Comparison of ENCODE assay signal across 27 mouse cellular contexts in the genomic region with DNA sequence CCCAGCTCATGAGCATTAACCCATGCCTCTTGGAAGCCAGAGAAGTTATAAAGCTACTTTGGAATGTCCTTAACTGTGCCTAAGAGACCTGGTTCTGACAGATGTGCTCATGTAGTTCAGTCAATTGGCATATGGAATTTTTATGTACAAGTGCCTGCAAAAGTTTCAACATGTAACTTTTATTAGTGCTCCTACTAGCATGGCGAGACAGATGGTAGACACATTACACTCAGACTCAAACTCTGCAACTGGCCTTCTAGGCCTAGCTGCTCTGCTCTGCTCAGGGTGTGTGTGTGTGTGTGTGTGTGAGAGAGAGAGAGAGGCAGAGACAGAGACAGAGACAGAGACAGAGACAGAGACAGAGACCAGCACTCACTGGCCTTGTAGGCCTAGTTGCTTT. TPM values are rescaled to one million over a fixed set of nuclear protein-coding genes. Genes with fewer than 3 reads are reported as not detected.
DNase-seq lines count a peak whose midpoint lies in the region; ATAC-seq lines count a peak whose summit lies in the region.
"Had no signal": no experiment of that assay in that cellular context is flagged by ENCODE, and none has a peak within 500 bp of the region (broad histone marks: within the 10 kb centered on the region; RNA-seq: fewer than 3 reads in every experiment).

No protein-coding gene starts in this region.

- peaks cover 19% of the 10 kb centered on the region for H3K27me3 ChIP-seq in limb, embryonic 13.5 days
- no peaks in the 10 kb centered on the region; the same call in 1 of the 2 replicates for H3K27me3 ChIP-seq in limb, embryonic 15.5 days
- H3K27me3 ChIP-seq in midbrain, embryonic 15.5 days (replicated peaks), result no peaks in the 10 kb centered on the region
- H3K27me3 ChIP-seq: CH12.LX; forebrain, embryonic 13.5 days; forebrain, embryonic 15.5 days; Patski had no signal

- WGBS in limb, embryonic 13.5 days, result 41% methylated on average over 1 of the region's 1 CpGs
- WGBS in limb, embryonic 15.5 days, result 36% methylated on average over 1 of the region's 1 CpGs
- WGBS in midbrain, embryonic 15.5 days, result 97% methylated on average over 1 of the region's 1 CpGs

- ATAC-seq in limb, embryonic 13.5 days (ENCODE audit: low FRiP score, low read depth), result peak; percentile 85
- ATAC-seq in limb, embryonic 15.5 days (ENCODE audit: insufficient number of reproducible peaks, low FRiP score, low TSS enrichment, low read depth), result peak; percentile 52; the same call in 1 of the 2 replicates
- no peak for ATAC-seq in midbrain, embryonic 15.5 days (replicated peaks)
- ATAC-seq: activated CD4-positive, CD25-positive, alpha-beta regulatory T cell, adult 4 months; CD4-positive, CD25-positive, alpha-beta regulatory T cell, adult 4 months; forebrain, embryonic 13.5 days; forebrain, embryonic 15.5 days; Patski had no signal

- no peak overlapping the region for H3K9ac ChIP-seq in limb, embryonic 13.5 days
- no peak overlapping the region for H3K9ac ChIP-seq in limb, embryonic 15.5 days
- no peak overlapping the region for H3K9ac ChIP-seq in midbrain, embryonic 15.5 days
- H3K9ac ChIP-seq: embryonic facial prominence, embryonic 12.5 days; forebrain, embryonic 13.5 days; forebrain, embryonic 15.5 days had no signal

- peaks cover 15% of the 10 kb centered on the region for H3K4me1 ChIP-seq in limb, embryonic 13.5 days
- 0 out of 2 replicates have a peak, but pooled peaks cover 8% of the 10 kb centered on the region for H3K4me1 ChIP-seq in limb, embryonic 15.5 days
- no peaks in the 10 kb centered on the region for H3K4me1 ChIP-seq in midbrain, embryonic 15.5 days
- H3K4me1 ChIP-seq: embryonic facial prominence, embryonic 10.5 days; embryonic facial prominence, embryonic 12.5 days; forebrain, embryonic 13.5 days; forebrain, embryonic 15.5 days had no signal

- H3K4me2 ChIP-seq in limb, embryonic 13.5 days (replicated peaks), result peak overlapping the region; percentile 21; the same call in 1 of the 2 replicates
- no peak overlapping the region for H3K4me2 ChIP-seq in limb, embryonic 15.5 days
- H3K4me2 ChIP-seq in midbrain, embryonic 15.5 days, result no peak overlapping the region
- H3K4me2 ChIP-seq: embryonic facial prominence, embryonic 12.5 days; forebrain, embryonic 13.5 days; forebrain, embryonic 15.5 days had no signal

- no peak overlapping the region for H3K27ac ChIP-seq in limb, embryonic 13.5 days
- H3K27ac ChIP-seq in limb, embryonic 15.5 days, result no peak overlapping the region
- no peak overlapping the region for H3K27ac ChIP-seq in midbrain, embryonic 15.5 days
- H3K27ac ChIP-seq: embryonic facial prominence, embryonic 10.5 days; embryonic facial prominence, embryonic 12.5 days; forebrain, embryonic 13.5 days; forebrain, embryonic 15.5 days had no signal

- intact Hi-C loops in heart, postnatal 14 days (cut with DNase I), result no loop called here

- H3K36me3 ChIP-seq in limb, embryonic 13.5 days, result no peaks in the 10 kb centered on the region
- H3K36me3 ChIP-seq in limb, embryonic 15.5 days, result no peaks in the 10 kb centered on the region
- no peaks in the 10 kb centered on the region for H3K36me3 ChIP-seq in midbrain, embryonic 15.5 days (replicated peaks)
- H3K36me3 ChIP-seq: embryonic facial prominence, embryonic 10.5 days; embryonic facial prominence, embryonic 12.5 days; forebrain, embryonic 15.5 days; G1E had no signal

- DNase-seq in heart, adult 11 months, result peak; percentile 7
- no peak for DNase-seq in heart, postnatal 14 days
- DNase-seq: adrenal gland, adult 8-10 months; adrenal gland, postnatal 14 days; adrenal gland, postnatal 36 days; B cell, adult 2 months; cerebellum, adult 11-12 months; cerebellum, adult 2 months; cerebellum, adult 9-10 months; cerebellum, postnatal 10 days; cerebellum, postnatal 25 days had no signal

- H3K9me3 ChIP-seq in limb, embryonic 13.5 days, result no peaks in the 10 kb centered on the region
- H3K9me3 ChIP-seq in limb, embryonic 15.5 days, result no peaks in the 10 kb centered on the region
- H3K9me3 ChIP-seq in midbrain, embryonic 15.5 days, result no peaks in the 10 kb centered on the region
- H3K9me3 ChIP-seq: embryonic facial prominence, embryonic 10.5 days; embryonic facial prominence, embryonic 12.5 days; forebrain, embryonic 13.5 days; forebrain, embryonic 15.5 days; G1E had no signal

- H3K4me3 ChIP-seq in limb, embryonic 13.5 days, result no peak overlapping the region
- H3K4me3 ChIP-seq in limb, embryonic 15.5 days, result no peak overlapping the region
- no peak overlapping the region for H3K4me3 ChIP-seq in midbrain, embryonic 15.5 days
- H3K4me3 ChIP-seq: embryonic facial prominence, embryonic 10.5 days; embryonic facial prominence, embryonic 12.5 days; forebrain, embryonic 13.5 days; forebrain, embryonic 15.5 days had no signal

RNA-seq across cellular contexts. Expression of a gene that starts 17.8 kb away (rescaled TPM):
- total RNA-seq in heart, postnatal 14 days (2021), result under 1 TPM in 1 of 2 experiments, not detected in 1; 0.07 TPM
- 0.19 TPM in 2 replicates for polyA plus RNA-seq in limb, embryonic 13.5 days (2015; fragmentation: Nextera tagmentation; extraction: Ambion mirVana)
- polyA plus RNA-seq in limb, embryonic 15.5 days (2015; fragmentation: Nextera tagmentation; extraction: Ambion mirVana), result 0.29 TPM in 2 replicates
- 0.89 and 1.0 TPM in 2 replicates for polyA plus RNA-seq in midbrain, embryonic 15.5 days (2015; fragmentation: Nextera tagmentation; extraction: Ambion mirVana)
- total RNA-seq: CH12.LX had no signal
- polyA plus RNA-seq: activated CD4-positive, CD25-positive, alpha-beta regulatory T cell, adult 4 months; CD4-positive, CD25-positive, alpha-beta regulatory T cell, adult 4 months; G1E had no signal

RNA-seq across cellular contexts. Expression of a gene that starts 19.4 kb away (rescaled TPM):
- 100 to 1,000 TPM; 201 to 210 TPM for total RNA-seq in heart, postnatal 14 days (2021)
- 728 and 732 TPM in 2 replicates for polyA plus RNA-seq in limb, embryonic 13.5 days (2015; fragmentation: Nextera tagmentation; extraction: Ambion mirVana)
- 590 and 660 TPM in 2 replicates for polyA plus RNA-seq in limb, embryonic 15.5 days (2015; fragmentation: Nextera tagmentation; extraction: Ambion mirVana)
- 426 and 445 TPM in 2 replicates for polyA plus RNA-seq in midbrain, embryonic 15.5 days (2015; fragmentation: Nextera tagmentation; extraction: Ambion mirVana)

RNA-seq across cellular contexts. Expression of a gene that starts 56.5 kb away (rescaled TPM):
- not detected for total RNA-seq in heart, postnatal 14 days (2021)
- polyA plus RNA-seq in limb, embryonic 13.5 days (2015; fragmentation: Nextera tagmentation; extraction: Ambion mirVana), result not detected in 2 replicates
- polyA plus RNA-seq in limb, embryonic 15.5 days (2015; fragmentation: Nextera tagmentation; extraction: Ambion mirVana), result not detected in 2 replicates
- not detected in 2 replicates for polyA plus RNA-seq in midbrain, embryonic 15.5 days (2015; fragmentation: Nextera tagmentation; extraction: Ambion mirVana)
- total RNA-seq: adrenal gland, adult 18-20 months; adrenal gland, adult 8-10 months; adrenal gland, postnatal 14 days; adrenal gland, postnatal 36 days; CH12.LX; G1E had no signal
- polyA plus RNA-seq: activated CD4-positive, CD25-positive, alpha-beta regulatory T cell, adult 4 months; CD4-positive, CD25-positive, alpha-beta regulatory T cell, adult 4 months; cerebellum, adult 2 months; cortical plate, adult 2 months; embryonic facial prominence, embryonic 10.5 days; embryonic facial prominence, embryonic 12.5 days; embryonic facial prominence, embryonic 14.5 days; forebrain, embryonic 11.5 days; forebrain, embryonic 13.5 days; forebrain, embryonic 15.5 days; G1E; Patski had no signal
